Mouse (Mus musculus) neural tube, embryonic 14.5 days (tissue): Measurements from ENCODE around the gene Lrrc7. TPM values are rescaled to one million over a fixed set of nuclear protein-coding genes. Genes with fewer than 3 reads are reported as not detected.

ENCODE experiments used
- ATAC-seq: fragments of 200-750 bp; cut with Nextera tagmentation; 2 replicates; pipeline ENCODE4 v1.8.0; 2017; ENCODE audit warnings: low read depth, mild to moderate bottlenecking, moderate TSS enrichment, moderate library complexity
- H3K27ac ChIP-seq: fragments of 300-500 bp; sonication (generic); 2 replicates; pipeline ENCODE4 v1.5.1; 2014; ENCODE audit warnings: low read depth, mild to moderate bottlenecking, control low read depth, low read length, moderate library complexity, mixed read lengths
- H3K27me3 ChIP-seq: fragments of 300-500 bp; sonication (generic); 2 replicates; pipeline ENCODE4 v1.6.1; 2014; ENCODE audit warnings: low read length; ENCODE audit not compliant: control insufficient read depth, insufficient read depth
- H3K36me3 ChIP-seq: fragments of 300-500 bp; sonication (generic); 2 replicates; pipeline ENCODE4 v1.6.1; 2014; ENCODE audit warnings: low read length, mixed read lengths; ENCODE audit not compliant: control insufficient read depth, insufficient read depth
- H3K4me1 ChIP-seq: fragments of 300-500 bp; sonication (generic); 2 replicates; pipeline ENCODE4 v1.6.1; 2014; ENCODE audit warnings: low read length; ENCODE audit not compliant: control insufficient read depth, insufficient read depth
- H3K4me2 ChIP-seq: fragments of 300-500 bp; sonication (generic); 2 replicates; pipeline ENCODE4 v1.6.1; 2014; ENCODE audit warnings: mild to moderate bottlenecking, low read depth, low read length, control low read depth
- H3K4me3 ChIP-seq: fragments of 300-500 bp; sonication (generic); 2 replicates; pipeline ENCODE4 v1.5.1; 2014; ENCODE audit warnings: low read depth, low read length, control low read depth, mixed read lengths
- H3K9ac ChIP-seq: fragments of 300-500 bp; sonication (generic); replicated peaks from 2 replicates; pipeline ENCODE4 v1.6.1; 2014; ENCODE audit warnings: low read depth, mild to moderate bottlenecking, control low read depth, low read length, mixed read lengths
- H3K9me3 ChIP-seq: fragments of 300-500 bp; sonication (generic); 2 replicates; pipeline ENCODE4 v1.6.1; 2016; ENCODE audit warnings: low read length; ENCODE audit not compliant: control insufficient read depth
- WGBS: fragments of 180-500 bp; shearing (Covaris S2); extraction: QIAGEN DNeasy Blood & Tissue Kit; methylation state at CpG from one replicate; pipeline ENCODE4 v1.1.7; 2014; 5-methylcytosine and 5-hydroxymethylcytosine counted together
- polyA plus RNA-seq: library from polyadenylated mRNA; unstranded; fragments of >200 nt; fragmentation: Nextera tagmentation; extraction: Ambion mirVana; gene quantifications from 2 replicates; pipeline ENCODE4 v1.2.1, GENCODE M21; 2014

Gene Lrrc7
- polyA plus RNA-seq, 1 experiment from 2014 or later = 22.5 TPM

DNA sequence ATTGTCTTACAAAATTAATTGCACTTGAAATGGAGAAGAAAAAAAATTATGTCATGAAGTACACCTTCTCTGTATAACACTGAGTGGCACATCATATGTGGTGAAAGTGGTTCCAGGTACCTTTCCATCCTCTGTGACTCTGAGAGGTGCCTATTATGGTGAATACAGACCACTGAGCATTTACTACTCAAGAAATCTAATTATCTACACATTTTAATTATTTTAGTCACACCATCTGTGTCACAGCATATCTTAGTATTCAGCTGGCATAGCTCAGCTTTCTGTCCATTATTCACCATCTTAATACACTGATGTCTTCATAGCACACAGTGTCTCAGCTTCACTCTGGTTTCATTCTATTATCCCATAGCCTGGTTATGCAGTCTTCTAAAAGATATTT is 7.7 kb downstream of the Lrrc7 start:
- Histone ChIP-seq H3K4me2 (no peak overlapping the region), H3K36me3 (no peaks in the 10 kb centered on the region), H3K9me3 (no peaks in the 10 kb centered on the region), H3K27me3 (no peaks in the 10 kb centered on the region), H3K9ac (no peak overlapping the region), H3K4me3 (no peak overlapping the region), H3K4me1 (0 out of 2 replicates have a peak, but pooled peaks cover 3% of the 10 kb centered on the region), H3K27ac (no peak overlapping the region)
- no peak for ATAC-seq

DNA sequence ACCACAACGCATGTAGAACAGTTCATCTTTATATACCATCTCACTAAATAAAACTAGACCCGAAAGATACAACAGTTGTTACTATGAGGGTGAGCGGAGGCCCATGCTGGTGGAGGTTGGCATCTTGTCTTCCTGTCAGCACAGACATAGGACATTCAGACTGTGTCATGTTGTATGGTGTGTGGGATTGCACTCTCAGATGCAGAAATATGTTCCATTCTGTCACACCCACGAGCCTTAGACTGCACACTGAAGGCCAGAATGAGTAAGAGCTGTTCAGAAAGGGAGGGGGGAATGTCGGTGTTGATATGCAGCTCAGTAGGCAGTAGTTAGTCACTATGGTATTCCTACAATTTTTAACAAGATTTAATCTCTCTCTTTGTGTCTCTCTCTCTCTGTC is 9.9 kb downstream of the Lrrc7 start:
- WGBS = 85% methylated on average over 5 of the region's 5 CpGs
- no peaks in the 10 kb centered on the region for H3K36me3 ChIP-seq

DNA sequence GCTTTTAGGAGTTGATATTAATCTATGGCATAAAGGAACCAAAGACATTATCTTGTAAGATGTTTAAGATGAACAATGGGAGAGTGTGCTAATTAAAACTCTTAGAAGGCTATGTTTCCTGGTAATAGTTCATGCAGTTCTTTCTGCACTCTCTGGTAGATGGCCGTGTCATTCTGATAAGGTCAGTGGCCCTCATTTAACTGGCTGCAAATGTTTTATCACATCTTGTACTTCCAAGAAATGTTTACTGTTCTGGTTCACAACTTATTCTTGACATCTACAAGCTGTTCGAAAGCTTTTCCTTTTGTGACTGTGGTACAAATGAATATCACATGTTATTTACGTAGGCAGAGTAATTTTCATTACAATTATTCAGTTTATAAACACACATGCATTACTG is 18.5 kb downstream of the Lrrc7 start:
- no peaks in the 10 kb centered on the region for H3K36me3 ChIP-seq
- H3K9ac ChIP-seq = no peak overlapping the region
- no peak overlapping the region for H3K27ac ChIP-seq
- no peaks in the 10 kb centered on the region for H3K27me3 ChIP-seq
- no peak overlapping the region for H3K4me2 ChIP-seq
- no peaks in the 10 kb centered on the region for H3K9me3 ChIP-seq
- H3K4me3 ChIP-seq = no peak overlapping the region
- no peak for ATAC-seq
- no peaks in the 10 kb centered on the region for H3K4me1 ChIP-seq
- WGBS = 81% methylated on average over 3 of the region's 3 CpGs

More for the DNA sequence above, 9.9 kb downstream of the Lrrc7 start:
- Histone ChIP-seq H3K27me3 (no peaks in the 10 kb centered on the region), H3K9me3 (no peaks in the 10 kb centered on the region), H3K9ac (no peak overlapping the region), H3K4me2 (no peak overlapping the region), H3K4me1 (no peaks in the 10 kb centered on the region), H3K4me3 (no peak overlapping the region), H3K27ac (no peak overlapping the region)
- no peak for ATAC-seq

DNA sequence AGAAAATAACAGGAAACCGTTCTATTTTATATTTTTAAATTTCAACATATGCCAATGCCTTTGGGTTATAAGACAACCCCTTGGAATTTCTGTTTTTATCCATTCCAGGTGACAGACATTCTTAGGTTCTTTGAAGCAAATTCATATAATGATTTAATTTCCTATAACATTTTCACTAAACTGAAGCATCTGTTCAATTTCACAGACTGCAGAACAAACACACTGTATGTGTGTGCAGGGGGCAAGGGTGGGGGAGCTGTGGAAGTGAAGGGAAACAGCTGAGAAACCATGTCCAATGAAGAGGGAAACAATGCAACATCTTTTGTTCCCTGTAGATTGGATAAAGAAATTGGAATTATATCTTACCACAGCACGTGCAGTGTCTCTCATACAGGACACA is 29.2 kb downstream of the Lrrc7 start:
- no peaks in the 10 kb centered on the region for H3K9me3 ChIP-seq
- WGBS = 75% methylated on average over 2 of the region's 2 CpGs
- no peak overlapping the region for H3K4me2 ChIP-seq
- H3K4me1 ChIP-seq = no peaks in the 10 kb centered on the region
- H3K36me3 ChIP-seq = no peaks in the 10 kb centered on the region
- H3K4me3 ChIP-seq = no peak overlapping the region
- H3K9ac ChIP-seq = no peak overlapping the region
- H3K27ac ChIP-seq = no peak overlapping the region
- H3K27me3 ChIP-seq = no peaks in the 10 kb centered on the region
- no peak for ATAC-seq

DNA sequence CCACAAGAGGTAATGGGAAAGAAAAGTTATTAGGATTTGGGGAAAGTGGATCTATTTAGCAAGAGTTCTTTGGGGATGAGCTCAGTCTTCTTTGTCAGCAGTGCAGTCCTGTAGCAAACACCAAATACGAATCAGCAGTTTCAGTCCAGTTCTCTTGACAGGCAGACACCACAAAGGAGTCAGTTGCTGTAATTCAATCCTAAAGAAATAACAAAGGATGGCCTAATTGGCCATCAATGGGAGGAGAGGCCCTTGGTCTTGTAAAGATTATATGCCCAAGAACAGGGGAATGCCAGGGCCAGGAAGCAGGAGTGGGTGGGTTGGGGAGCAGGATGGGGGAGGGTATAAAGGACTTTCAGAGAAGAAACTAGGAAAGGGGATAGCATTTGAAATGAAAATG is 33.5 kb downstream of the Lrrc7 start:
- Histone ChIP-seq H3K4me2 (no peak overlapping the region), H3K4me3 (no peak overlapping the region), H3K4me1 (no peaks in the 10 kb centered on the region), H3K9me3 (no peaks in the 10 kb centered on the region), H3K27me3 (no peaks in the 10 kb centered on the region), H3K9ac (no peak overlapping the region), H3K36me3 (no peaks in the 10 kb centered on the region), H3K27ac (no peak overlapping the region)
- WGBS = 40% methylated on average over 1 of the region's 1 CpGs
- no peak for ATAC-seq

DNA sequence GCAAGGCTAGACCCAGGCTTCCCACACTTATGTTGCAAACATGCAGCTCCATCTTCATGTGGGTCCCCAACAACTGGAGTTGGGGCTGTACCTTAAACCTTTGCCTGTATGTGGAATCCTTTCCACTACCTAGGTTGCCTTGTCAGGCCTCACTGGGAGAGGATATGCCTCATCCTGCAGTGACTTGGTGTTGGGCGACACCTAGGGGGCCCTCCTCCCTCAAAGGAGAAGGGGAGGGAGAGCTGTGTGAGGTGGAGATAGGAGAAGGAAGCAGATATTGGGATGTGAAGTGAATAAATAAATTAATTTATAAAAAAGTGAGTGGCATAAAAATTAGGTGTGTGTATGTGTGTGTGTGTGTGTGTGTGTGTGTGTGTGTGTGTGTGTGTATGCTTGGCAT is 68.3 kb downstream of the Lrrc7 start:
- no peaks in the 10 kb centered on the region for H3K9me3 ChIP-seq
- no peak overlapping the region for H3K4me2 ChIP-seq
- H3K9ac ChIP-seq = no peak overlapping the region
- no peak overlapping the region for H3K27ac ChIP-seq
- no peaks in the 10 kb centered on the region for H3K36me3 ChIP-seq
- no peak overlapping the region for H3K4me3 ChIP-seq
- no peak for ATAC-seq
- no peaks in the 10 kb centered on the region for H3K27me3 ChIP-seq
- WGBS = 92% methylated on average over 1 of the region's 1 CpGs
- H3K4me1 ChIP-seq = no peaks in the 10 kb centered on the region

DNA sequence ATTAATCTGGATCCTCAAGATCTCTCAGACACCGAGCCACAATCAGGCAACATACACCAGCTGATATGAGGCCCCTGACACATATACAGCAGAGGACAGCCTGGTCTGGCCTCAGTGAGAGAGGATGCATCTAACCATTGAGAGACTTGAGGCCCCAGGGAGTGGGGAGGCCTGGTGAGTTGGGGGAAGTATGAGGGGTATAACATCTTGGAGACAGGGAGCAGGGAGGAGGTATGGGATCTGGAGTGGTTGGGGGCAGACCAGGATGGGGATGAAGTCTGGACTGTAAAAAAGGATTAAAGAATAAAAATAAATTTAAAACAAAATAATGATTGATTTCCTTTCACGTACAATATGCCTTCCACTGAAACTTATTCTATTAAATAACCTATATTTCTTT is 82.3 kb downstream of the Lrrc7 start:
- Histone ChIP-seq H3K4me1 (no peaks in the 10 kb centered on the region), H3K9ac (no peak overlapping the region), H3K27me3 (no peaks in the 10 kb centered on the region), H3K36me3 (no peaks in the 10 kb centered on the region), H3K4me2 (no peak overlapping the region), H3K9me3 (no peaks in the 10 kb centered on the region), H3K4me3 (no peak overlapping the region), H3K27ac (no peak overlapping the region)
- WGBS = 88% methylated on average over 2 of the region's 2 CpGs
- ATAC-seq = no peak

DNA sequence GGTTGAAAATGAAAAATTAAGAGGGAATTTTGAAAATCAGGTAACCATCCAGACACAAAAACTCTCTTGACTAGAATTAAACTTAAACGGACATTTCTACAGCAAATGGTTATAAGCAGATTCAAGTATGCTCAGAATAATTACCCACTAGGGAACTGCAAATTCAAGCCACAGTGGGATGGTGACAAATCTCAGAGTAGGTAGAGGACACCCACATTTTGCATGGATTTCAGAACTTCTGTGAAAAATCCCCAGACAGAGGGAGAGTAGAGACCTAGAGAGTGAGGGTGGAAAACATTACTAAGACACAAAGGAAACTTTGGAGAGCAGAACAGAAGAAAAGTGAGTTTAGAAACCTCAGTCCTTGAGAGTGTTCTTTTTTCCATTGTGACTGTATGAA is 161.4 kb downstream of the Lrrc7 start:
- WGBS = 78% methylated on average over 1 of the region's 1 CpGs

DNA sequence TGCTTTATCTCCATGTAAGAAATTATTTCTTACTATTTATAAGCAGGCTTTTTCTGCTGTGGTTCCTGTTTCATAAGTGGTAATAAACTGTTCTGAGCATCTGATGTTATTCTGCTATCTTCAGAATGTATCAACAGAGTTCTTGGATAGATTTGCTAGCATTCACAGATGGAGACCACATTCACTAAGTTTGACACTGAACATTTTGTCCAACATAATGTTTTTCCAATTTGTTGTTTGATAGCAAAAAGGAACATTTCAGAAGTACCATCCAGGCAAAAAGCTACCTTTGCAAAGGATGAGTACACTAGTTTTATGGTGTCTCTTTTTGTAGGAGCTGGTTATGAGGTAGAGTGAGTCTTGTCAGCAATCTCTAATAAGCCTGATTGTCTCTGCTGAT is 170.5 kb downstream of the Lrrc7 start:
- Histone ChIP-seq H3K4me3 (no peak overlapping the region), H3K4me1 (no peaks in the 10 kb centered on the region), H3K27me3 (no peaks in the 10 kb centered on the region), H3K36me3 (no peaks in the 10 kb centered on the region), H3K27ac (no peak overlapping the region), H3K9ac (no peak overlapping the region), H3K9me3 (no peaks in the 10 kb centered on the region), H3K4me2 (no peak overlapping the region)
- no peak for ATAC-seq

More for the DNA sequence above, 161.4 kb downstream of the Lrrc7 start:
- Histone ChIP-seq H3K4me2 (no peak overlapping the region), H3K27ac (no peak overlapping the region), H3K9me3 (no peaks in the 10 kb centered on the region), H3K4me3 (no peak overlapping the region), H3K4me1 (no peaks in the 10 kb centered on the region), H3K9ac (no peak overlapping the region), H3K27me3 (no peaks in the 10 kb centered on the region), H3K36me3 (no peaks in the 10 kb centered on the region)
- ATAC-seq = no peak

DNA sequence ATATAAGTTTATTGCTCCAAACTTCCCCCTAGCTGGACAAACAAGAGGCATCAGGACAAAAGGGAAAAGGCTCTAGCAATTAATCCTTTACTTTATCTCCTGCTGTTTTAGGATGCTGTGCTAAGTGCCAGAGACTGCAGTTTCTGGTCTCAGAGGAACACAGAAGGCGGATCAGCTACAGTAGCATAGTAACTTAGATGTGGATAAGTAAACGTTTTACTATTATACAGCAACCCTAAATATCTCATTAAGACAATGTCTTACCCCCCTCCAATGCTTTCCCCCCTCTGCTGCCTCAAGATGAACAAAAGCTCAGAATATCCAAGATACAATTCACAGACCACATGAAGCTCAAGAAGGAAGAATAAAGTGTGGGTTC is 174.0 kb downstream of the Lrrc7 start:
- no peaks in the 10 kb centered on the region for H3K27me3 ChIP-seq
- H3K4me2 ChIP-seq = no peak overlapping the region
- no peaks in the 10 kb centered on the region for H3K9me3 ChIP-seq
- ATAC-seq = no peak
- H3K9ac ChIP-seq = no peak overlapping the region
- H3K27ac ChIP-seq = no peak overlapping the region
- 6% methylated on average over 2 of the region's 2 CpGs for WGBS
- H3K36me3 ChIP-seq = no peaks in the 10 kb centered on the region
- no peak overlapping the region for H3K4me3 ChIP-seq
- H3K4me1 ChIP-seq = no peaks in the 10 kb centered on the region
